Mouse (Mus musculus) liver, embryonic 12.5 days (tissue): ENCODE measurements at regions not wholly inside any gene's neighbourhood (a gene's known extent, or its start where the extent isn't known, plus 50 kb on each side); places are given as distances from the start of the nearest gene placed in this dataset.
"Not testable (repeated sequence)": the region's sequence is repeated elsewhere in the genome, so short reads cannot be mapped to it uniquely, and the experiment has no call there.

Source experiments
- ATAC-seq: fragments of 200-750 bp; cut with Nextera tagmentation; 2 replicates; pipeline ENCODE4 v1.8.0; 2017; ENCODE audit warnings: moderate number of reproducible peaks, mild to moderate bottlenecking, moderate library complexity
- H3K27ac ChIP-seq: fragments of 300-500 bp; sonication (generic); 2 replicates; pipeline ENCODE4 v1.5.1; 2016; ENCODE audit warnings: mild to moderate bottlenecking
- H3K27me3 ChIP-seq: fragments of 300-500 bp; sonication (generic); replicated peaks from 2 replicates; pipeline ENCODE4 v1.6.1; 2016; ENCODE audit warnings: mild to moderate bottlenecking, moderate library complexity
- H3K36me3 ChIP-seq: fragments of 300-500 bp; sonication (generic); 2 replicates; pipeline ENCODE4 v1.6.1; 2016; ENCODE audit warnings: mild to moderate bottlenecking, moderate library complexity
- H3K4me1 ChIP-seq: fragments of 300-500 bp; sonication (generic); 2 replicates; pipeline ENCODE4 v1.6.1; 2016
- H3K4me2 ChIP-seq: fragments of 300-500 bp; sonication (generic); 2 replicates; pipeline ENCODE4 v1.6.1; 2016; ENCODE audit warnings: mild to moderate bottlenecking, moderate library complexity
- H3K4me3 ChIP-seq: fragments of 300-500 bp; sonication (generic); 2 replicates; pipeline ENCODE4 v1.5.1; 2016; ENCODE audit warnings: mild to moderate bottlenecking, moderate library complexity
- H3K9ac ChIP-seq: fragments of 300-500 bp; sonication (generic); 2 replicates; pipeline ENCODE4 v1.6.1; 2016; ENCODE audit warnings: mild to moderate bottlenecking, moderate library complexity
- H3K9me3 ChIP-seq: fragments of 300-500 bp; sonication (generic); replicated peaks from 2 replicates; pipeline ENCODE4 v1.6.1; 2016; ENCODE audit warnings: mild to moderate bottlenecking, moderate library complexity
- WGBS: fragments of 180-500 bp; shearing (Covaris S2); methylation state at CpG from one replicate; pipeline ENCODE4 v1.1.7; 2016; ENCODE audit not compliant: insufficient replicate concordance; 5-methylcytosine and 5-hydroxymethylcytosine counted together

DNA sequence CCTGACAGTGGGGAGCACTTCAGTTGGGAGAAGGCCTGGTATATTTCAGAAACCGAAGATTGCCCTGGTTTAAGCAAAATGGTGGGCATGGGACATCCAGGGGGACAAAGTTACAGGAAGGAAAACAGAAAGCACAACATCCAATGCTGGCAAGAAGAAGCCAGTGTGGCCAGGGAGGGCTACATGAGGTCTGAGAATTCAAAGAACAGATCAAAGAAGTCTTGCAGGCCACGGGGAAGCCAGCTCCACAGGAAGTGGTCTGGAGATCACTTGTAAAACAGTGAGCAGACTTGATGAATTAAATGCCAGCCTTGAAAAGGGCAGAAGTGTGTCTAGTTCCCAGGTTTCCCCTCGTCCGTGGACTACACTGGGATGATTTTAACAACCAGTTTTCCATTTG, 120.4 kb upstream of the Mad2l1 start:
- ATAC-seq: no peak
- no peaks in the 10 kb centered on the region for H3K9me3 ChIP-seq
- no peaks in the 10 kb centered on the region for H3K27me3 ChIP-seq
- no peak overlapping the region for H3K4me2 ChIP-seq
- WGBS: 25% methylated on average over 4 of the region's 4 CpGs
- no peaks in the 10 kb centered on the region for H3K4me1 ChIP-seq
- H3K27ac ChIP-seq: no peak overlapping the region
- H3K36me3 ChIP-seq: no peaks in the 10 kb centered on the region
- H3K9ac ChIP-seq: no peak overlapping the region
- no peak overlapping the region for H3K4me3 ChIP-seq

DNA sequence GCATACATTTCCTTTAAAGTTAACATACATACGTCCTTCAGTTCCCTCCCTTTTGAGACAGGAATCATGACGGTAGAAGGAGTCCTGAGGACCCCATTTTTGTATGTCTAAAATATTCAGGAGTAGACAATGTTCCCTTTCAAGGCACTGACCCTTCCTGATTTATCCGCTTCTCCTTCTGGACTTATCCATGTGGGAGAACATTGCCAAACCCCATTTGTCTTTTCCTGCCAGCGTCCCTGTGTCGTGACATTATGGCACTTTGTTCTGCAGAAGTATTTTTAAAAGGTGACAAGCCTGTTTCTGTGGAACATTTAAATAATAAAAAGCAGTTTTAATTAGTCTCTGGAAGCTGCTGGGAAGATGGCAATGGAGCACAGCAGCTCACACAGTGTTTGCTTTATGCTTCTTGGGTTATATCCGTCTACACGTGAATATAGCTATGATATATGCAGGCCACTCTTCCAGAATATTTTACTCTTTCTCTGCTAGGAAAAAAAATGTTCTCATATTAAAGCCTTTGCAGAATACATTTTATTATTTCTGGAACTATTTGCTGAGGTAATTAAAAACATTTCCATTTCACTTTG, 115.6 kb upstream of the Mad2l1 start:
- no peak overlapping the region for H3K4me3 ChIP-seq
- WGBS: 74% methylated on average over 7 of the region's 7 CpGs

DNA sequence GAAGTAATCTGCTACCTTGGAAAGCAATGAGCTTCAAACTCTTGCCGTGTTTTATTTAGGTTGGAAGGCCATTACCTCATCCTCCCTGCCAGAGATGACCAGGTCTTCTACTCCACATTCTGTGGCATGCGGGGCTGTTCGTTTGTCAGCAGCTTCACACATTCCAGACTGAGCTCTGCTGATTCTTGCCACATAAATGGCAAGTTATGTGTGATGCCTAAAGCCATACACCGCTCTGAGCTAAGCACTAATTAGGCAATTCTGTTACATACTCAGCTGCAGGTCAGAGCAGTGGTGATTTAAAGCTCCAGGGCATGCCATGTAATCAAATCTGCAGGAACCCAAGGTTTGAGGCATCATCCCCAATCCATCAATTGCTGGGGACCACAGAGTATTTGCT, 106.8 kb upstream of the Mad2l1 start:
- WGBS: 50% methylated on average over 4 of the region's 4 CpGs
- no peak overlapping the region for H3K27ac ChIP-seq
- ATAC-seq: no peak

More for the DNA sequence above, 115.6 kb upstream of the Mad2l1 start:
- no peak for ATAC-seq
- Histone ChIP-seq H3K9ac (no peak overlapping the region), H3K4me2 (no peak overlapping the region), H3K9me3 (no peaks in the 10 kb centered on the region), H3K36me3 (no peaks in the 10 kb centered on the region), H3K4me1 (no peaks in the 10 kb centered on the region), H3K27ac (no peak overlapping the region), H3K27me3 (no peaks in the 10 kb centered on the region)

DNA sequence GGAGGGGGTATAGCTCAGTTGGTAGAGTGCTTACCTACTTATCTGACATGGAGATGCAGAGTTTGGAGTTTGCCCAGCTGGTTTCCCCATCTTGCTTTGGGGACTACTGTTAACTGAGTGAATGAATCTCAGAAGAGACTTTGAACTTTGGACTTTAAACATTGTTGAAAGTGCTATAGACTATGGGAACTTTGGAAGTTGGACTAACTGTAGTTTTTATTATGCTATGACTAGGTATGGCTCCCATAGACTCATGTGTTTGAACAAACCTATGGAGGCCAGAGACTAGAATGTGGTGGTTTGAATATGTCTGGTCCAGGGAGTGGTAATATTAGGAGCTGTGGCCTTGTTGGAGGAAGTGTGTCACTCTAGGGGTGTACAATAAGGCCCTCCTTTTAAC, 84.8 kb upstream of the Mad2l1 start:
- H3K27me3 ChIP-seq, H3K9me3 ChIP-seq, H3K27ac ChIP-seq, ATAC-seq, H3K4me1 ChIP-seq, H3K9ac ChIP-seq, H3K4me3 ChIP-seq, H3K4me2 ChIP-seq, H3K36me3 ChIP-seq: not testable (repeated sequence)

More for the DNA sequence above, 106.8 kb upstream of the Mad2l1 start:
- H3K4me2 ChIP-seq: no peak overlapping the region
- no peaks in the 10 kb centered on the region for H3K9me3 ChIP-seq
- H3K27me3 ChIP-seq: no peaks in the 10 kb centered on the region
- no peaks in the 10 kb centered on the region for H3K4me1 ChIP-seq
- H3K9ac ChIP-seq: no peak overlapping the region
- H3K4me3 ChIP-seq: no peak overlapping the region
- H3K36me3 ChIP-seq: no peaks in the 10 kb centered on the region

DNA sequence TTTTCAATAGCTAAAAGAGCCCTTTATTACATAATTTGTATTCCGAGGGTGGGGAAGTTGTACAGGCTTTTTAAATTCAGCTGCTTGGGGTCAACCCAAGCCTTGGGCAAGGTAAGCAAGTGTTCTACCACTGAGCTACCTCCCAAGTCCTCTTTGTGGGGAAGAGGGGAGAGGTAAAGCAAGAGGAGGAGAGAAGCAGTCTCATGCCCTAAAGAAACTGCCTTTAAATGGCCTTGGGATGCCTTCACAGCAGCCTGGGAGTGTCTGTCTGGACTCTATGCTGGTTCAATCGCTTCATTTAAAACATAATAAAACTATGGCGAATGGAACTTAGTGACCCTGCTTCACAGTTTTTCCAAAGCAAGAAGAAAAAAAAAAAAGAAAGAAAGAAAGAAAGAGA, 77.0 kb upstream of the Mad2l1 start:
- 80% methylated on average over 3 of the region's 3 CpGs for WGBS
- no peak overlapping the region for H3K4me2 ChIP-seq
- no peak overlapping the region for H3K4me3 ChIP-seq
- no peaks in the 10 kb centered on the region for H3K36me3 ChIP-seq
- no peak overlapping the region for H3K27ac ChIP-seq
- ATAC-seq: no peak
- H3K27me3 ChIP-seq: no peaks in the 10 kb centered on the region
- H3K9me3 ChIP-seq: no peaks in the 10 kb centered on the region
- H3K4me1 ChIP-seq: 0 out of 2 replicates have a peak, but pooled peaks cover 4% of the 10 kb centered on the region
- no peak overlapping the region for H3K9ac ChIP-seq

DNA sequence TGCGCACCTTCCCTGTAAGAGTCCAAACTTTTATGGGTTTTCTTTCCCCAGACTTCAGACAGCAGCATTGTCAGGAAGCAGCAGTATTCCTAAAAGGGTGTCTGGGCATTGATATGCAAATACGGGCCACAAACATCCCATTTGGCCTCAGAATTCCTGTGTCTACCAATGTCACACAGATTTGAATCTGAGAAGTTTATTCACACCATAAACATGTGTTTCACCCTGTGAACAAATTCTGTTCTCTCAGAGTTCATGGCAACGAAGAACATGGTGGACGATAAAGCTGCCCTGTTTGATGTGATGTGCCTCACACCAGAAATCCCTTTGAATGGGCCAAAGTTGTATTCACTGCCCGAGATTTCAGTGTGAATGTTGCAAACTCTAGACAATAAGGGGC, 70.7 kb upstream of the Mad2l1 start:
- Histone ChIP-seq H3K4me3 (no peak overlapping the region), H3K9me3 (no peaks in the 10 kb centered on the region), H3K27me3 (no peaks in the 10 kb centered on the region), H3K36me3 (no peaks in the 10 kb centered on the region), H3K9ac (no peak overlapping the region), H3K4me1 (no peaks in the 10 kb centered on the region), H3K4me2 (no peak overlapping the region), H3K27ac (no peak overlapping the region)
- ATAC-seq: no peak
- WGBS: 77% methylated on average over 4 of the region's 5 CpGs

DNA sequence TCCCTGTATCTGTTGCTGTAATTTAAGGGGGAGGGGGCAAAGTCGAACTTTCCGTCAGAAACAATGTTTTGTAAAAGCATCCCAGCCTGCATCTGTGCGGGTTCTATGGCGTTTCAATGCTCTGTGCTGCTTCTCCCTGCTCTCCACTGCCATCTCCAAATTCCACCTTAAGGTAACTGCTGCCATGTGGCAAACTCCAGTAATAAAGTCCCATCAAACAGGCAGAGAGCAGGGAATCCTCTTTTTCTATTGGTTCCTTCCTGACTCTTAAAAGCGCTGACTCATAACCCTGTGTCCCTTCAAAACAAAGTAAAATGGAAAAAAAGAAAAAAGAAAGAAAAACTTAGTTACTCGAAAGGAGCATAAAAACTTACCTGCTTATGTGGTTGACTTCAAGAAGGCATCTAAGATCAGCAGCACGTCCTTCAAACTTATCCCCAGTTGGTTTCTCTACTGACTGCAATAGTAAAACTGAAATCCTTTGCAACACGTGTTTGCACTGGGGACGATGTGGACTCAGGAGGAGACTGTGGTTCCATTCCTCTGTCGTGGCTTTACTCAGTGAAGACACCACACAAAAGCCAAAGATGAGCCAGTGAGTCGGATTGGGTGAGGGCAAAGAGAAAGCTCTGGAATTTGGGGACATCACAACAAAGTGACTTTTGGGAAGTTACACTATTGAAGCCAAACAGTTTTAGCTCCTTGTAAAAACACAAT, 69.9 kb upstream of the Mad2l1 start:
- H3K9ac ChIP-seq: no peak overlapping the region
- WGBS: 61% methylated on average over 11 of the region's 11 CpGs
- no peak overlapping the region for H3K27ac ChIP-seq
- H3K4me3 ChIP-seq: no peak overlapping the region
- no peaks in the 10 kb centered on the region for H3K4me1 ChIP-seq
- no peaks in the 10 kb centered on the region for H3K9me3 ChIP-seq
- ATAC-seq: no peak
- no peaks in the 10 kb centered on the region for H3K27me3 ChIP-seq
- no peaks in the 10 kb centered on the region for H3K36me3 ChIP-seq
- H3K4me2 ChIP-seq: no peak overlapping the region

DNA sequence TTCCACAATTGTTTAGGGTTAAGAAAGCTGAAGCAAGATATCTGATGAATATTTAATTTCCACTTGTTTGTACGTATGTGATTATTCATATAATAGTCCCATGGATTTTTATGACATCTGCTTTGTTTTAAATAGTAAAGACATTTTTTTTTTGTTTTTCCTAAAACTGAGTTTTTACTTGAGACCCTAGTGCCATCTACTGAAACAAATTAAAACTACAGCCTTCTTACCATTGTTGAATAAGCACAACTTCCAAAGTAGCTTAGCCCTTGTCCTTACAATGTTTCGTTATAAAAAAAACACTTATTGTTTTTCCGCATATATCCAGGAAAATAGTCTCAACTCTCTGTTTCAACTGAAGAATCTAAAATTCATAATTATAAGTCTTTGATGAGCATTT, 68.4 kb upstream of the Mad2l1 start:
- H3K4me1 ChIP-seq: no peaks in the 10 kb centered on the region
- no peak overlapping the region for H3K4me2 ChIP-seq
- H3K4me3 ChIP-seq: no peak overlapping the region
- no peaks in the 10 kb centered on the region for H3K9me3 ChIP-seq
- no peak overlapping the region for H3K9ac ChIP-seq
- no peak for ATAC-seq
- no peaks in the 10 kb centered on the region for H3K36me3 ChIP-seq
- no peak overlapping the region for H3K27ac ChIP-seq
- 35% methylated on average over 3 of the region's 3 CpGs for WGBS
- H3K27me3 ChIP-seq: no peaks in the 10 kb centered on the region

DNA sequence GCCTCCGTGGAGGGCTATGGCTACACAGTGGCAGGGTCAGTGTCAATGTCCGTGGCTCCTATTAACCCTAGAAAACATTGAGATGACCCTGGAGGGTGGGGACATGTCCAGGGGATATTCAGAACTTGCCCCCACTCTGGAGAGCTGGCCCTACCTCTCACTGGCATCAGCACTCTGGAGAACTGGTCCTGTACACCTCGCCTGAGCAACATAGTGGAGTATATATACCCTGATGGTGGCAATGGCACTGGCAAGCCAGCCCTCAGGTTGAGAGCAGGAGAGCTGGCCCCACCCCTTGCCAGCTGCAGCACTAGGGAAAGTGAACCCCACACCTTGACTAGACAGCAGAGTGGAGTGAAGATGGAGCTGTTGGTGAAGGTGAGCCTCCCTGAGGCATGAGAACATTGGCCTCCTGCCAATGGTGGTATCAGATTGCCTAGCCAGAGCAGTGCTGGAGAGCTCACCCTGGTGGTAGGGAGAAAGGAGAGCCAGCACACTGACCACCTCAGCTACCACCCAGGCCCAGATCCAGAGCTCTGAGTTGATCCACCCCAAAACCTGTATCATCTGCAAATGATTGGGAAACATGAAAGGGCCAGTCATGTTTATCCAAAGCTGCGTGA, 64.5 kb upstream of the Mad2l1 start:
- Histone ChIP-seq H3K4me1 (no peaks in the 10 kb centered on the region), H3K27me3 (no peaks in the 10 kb centered on the region), H3K4me2 (no peak overlapping the region), H3K36me3 (no peaks in the 10 kb centered on the region), H3K27ac (no peak overlapping the region), H3K9ac (no peak overlapping the region), H3K4me3 (no peak overlapping the region), H3K9me3 (no peaks in the 10 kb centered on the region)
- 58% methylated on average over 4 of the region's 4 CpGs for WGBS
- ATAC-seq: no peak

DNA sequence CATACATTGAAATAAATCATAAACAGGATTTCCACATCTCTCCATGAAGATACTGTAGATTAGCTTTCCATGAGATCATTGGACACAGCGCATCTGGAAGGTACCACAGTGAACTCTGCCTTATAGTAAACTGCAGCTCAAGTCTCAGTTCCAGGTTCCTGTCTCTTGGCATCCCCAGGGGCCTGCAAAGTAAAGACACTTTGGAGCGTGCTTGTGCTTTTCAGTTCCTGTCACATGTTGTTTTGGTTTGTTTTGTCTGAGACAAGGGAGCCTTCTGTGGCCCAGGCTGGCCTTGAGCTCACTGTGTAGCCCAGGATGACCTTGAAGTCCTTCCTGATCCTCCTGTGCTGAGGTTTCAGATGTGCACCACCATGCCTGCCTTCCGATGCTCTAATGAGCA, 63.4 kb upstream of the Mad2l1 start:
- Histone ChIP-seq H3K27ac (no peak overlapping the region), H3K4me3 (no peak overlapping the region), H3K36me3 (no peaks in the 10 kb centered on the region), H3K9ac (no peak overlapping the region), H3K9me3 (no peaks in the 10 kb centered on the region), H3K4me1 (no peaks in the 10 kb centered on the region), H3K27me3 (no peaks in the 10 kb centered on the region), H3K4me2 (no peak overlapping the region)
- WGBS: 59% methylated on average over 3 of the region's 3 CpGs
- ATAC-seq: no peak

DNA sequence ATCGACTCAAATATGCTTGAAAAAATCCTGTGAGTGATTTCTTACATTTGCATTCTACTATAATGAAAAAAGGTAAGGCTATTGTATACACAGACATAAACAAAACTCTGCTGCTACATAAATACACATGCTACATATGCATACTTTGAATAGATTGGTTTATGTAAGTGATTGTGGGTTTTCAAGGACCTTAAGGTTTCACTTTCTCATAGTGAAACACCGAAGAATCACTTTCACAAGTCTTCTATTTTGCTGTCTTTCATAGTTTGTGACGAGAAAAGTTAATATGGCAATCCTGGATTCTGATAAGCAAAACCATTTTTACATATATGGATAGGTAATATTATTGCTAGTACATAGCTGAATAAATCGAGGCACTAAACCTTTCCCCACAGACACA, 62.5 kb upstream of the Mad2l1 start:
- no peak overlapping the region for H3K9ac ChIP-seq
- H3K4me2 ChIP-seq: no peak overlapping the region
- ATAC-seq: no peak
- H3K27me3 ChIP-seq: no peaks in the 10 kb centered on the region
- no peaks in the 10 kb centered on the region for H3K4me1 ChIP-seq
- no peak overlapping the region for H3K27ac ChIP-seq
- H3K36me3 ChIP-seq: no peaks in the 10 kb centered on the region
- H3K4me3 ChIP-seq: no peak overlapping the region
- H3K9me3 ChIP-seq: no peaks in the 10 kb centered on the region
- 57% methylated on average over 4 of the region's 4 CpGs for WGBS

DNA sequence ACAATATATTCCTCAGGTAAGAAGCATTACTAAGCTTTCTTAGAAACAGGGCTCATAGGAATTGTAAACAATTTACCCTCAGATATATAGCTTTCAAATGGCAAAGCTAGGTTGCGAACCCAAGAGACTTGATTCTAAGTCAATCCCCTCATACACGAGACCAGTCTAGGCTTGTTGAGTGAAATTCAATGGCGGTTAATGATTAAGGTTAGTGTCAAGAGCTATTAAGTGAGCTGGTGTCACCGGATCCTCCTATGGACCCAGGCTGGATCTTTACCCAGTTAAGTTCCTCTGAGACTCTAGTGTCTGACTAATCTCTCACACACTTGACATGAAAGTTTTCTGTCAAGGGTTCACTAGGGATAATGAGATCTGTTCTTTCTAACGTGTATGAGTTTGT, 57.6 kb upstream of the Mad2l1 start:
- Histone ChIP-seq H3K4me3 (no peak overlapping the region), H3K36me3 (no peaks in the 10 kb centered on the region), H3K4me1 (no peaks in the 10 kb centered on the region), H3K9ac (no peak overlapping the region), H3K27me3 (no peaks in the 10 kb centered on the region), H3K27ac (no peak overlapping the region), H3K9me3 (no peaks in the 10 kb centered on the region), H3K4me2 (no peak overlapping the region)
- 54% methylated on average over 5 of the region's 5 CpGs for WGBS
- ATAC-seq: no peak
